9 mouse cellular contexts compared by ENCODE assay signal in the genomic region with DNA sequence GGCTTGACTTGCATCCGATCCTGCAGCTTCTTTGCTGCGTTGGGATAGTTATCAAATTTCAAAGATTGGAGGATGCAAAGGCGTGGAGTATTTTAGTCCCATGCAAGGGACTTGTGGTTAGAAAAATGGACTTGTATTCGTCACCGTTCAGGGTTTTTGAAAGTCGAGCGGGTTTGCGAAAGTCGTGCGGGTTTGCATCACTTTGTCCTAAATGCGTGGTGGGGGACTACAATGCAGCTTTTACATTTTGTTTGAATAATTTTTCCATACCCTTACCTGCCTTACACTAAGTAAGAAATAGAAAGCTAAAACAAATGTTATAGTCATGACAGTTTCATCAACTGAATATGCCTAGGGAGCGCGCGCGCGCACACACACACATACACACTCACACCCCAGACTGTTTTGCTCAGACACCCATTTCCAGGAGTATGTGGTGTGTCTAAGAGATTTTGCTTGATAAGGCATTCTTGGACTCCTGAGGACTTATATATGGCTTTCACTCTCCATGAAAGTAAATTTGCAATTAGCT. TPM values are rescaled to one million over a fixed set of nuclear protein-coding genes. Genes with fewer than 3 reads are reported as not detected.
A peak's percentile ranks its signal among the peaks of the same experiment; 100 is the strongest.
DNase-seq lines count a peak whose midpoint lies in the region; ATAC-seq and TF ChIP-seq lines count a peak whose summit lies in the region.
"Had no signal": no experiment of that assay in that cellular context is flagged by ENCODE, and none has a peak within 500 bp of the region (broad histone marks: within the 10 kb centered on the region; RNA-seq: fewer than 3 reads in every experiment).

No protein-coding gene starts in this region.

- no peaks in the 10 kb centered on the region for H3K79me2 ChIP-seq in heart, adult 2 months (replicated peaks; ENCODE audit: control insufficient read depth, insufficient read depth, low read length)

- peak; percentile 13 for ATAC-seq in forebrain, embryonic 12.5 days (ENCODE audit: low FRiP score)
- ATAC-seq in liver, embryonic 11.5 days (replicated peaks; ENCODE audit: low FRiP score): peak; percentile 46

- TF ChIP-seq CTCF in heart, adult 2 months (IDR thresholded peaks at IDR 0.05): no peak
- no peak for TF ChIP-seq CTCF in bone marrow, adult 2 months (IDR thresholded peaks at IDR 0.05; ENCODE audit: control insufficient read depth, insufficient read depth, low read length)
- 0 out of 2 replicates have a peak, but pooled peaks have one; percentile 7 for TF ChIP-seq CTCF in small intestine, adult 2 months (IDR thresholded peaks at IDR 0.05; ENCODE audit: extremely low read depth, insufficient read length, insufficient replicate concordance, low read depth, low read length)

- intact Hi-C loops in heart, adult 2 months (cut with DNase I): loop anchor here (2.0 kb wide), 1 partner anchor 33 kb away; no protein-coding TSS in a partner anchor
- intact Hi-C loops in heart, postnatal 14 days (cut with DNase I): loop anchor here (5.0 kb wide), 1 partner anchor 35 kb away; the partner anchor contains the start of gene Gnpda2

- 10% methylated on average over 16 of the region's 16 CpGs for WGBS in heart, adult 2 months
- 4% methylated on average over 16 of the region's 16 CpGs for WGBS in bone marrow, adult 2 months
- 13% methylated on average over 16 of the region's 16 CpGs for WGBS in forebrain, embryonic 12.5 days
- 12% methylated on average over 16 of the region's 16 CpGs for WGBS in liver, embryonic 11.5 days
- 5% methylated on average over 16 of the region's 16 CpGs for WGBS in small intestine, adult 2 months

- no peak for TF ChIP-seq EP300 in heart, adult 2 months (IDR thresholded peaks at IDR 0.05; ENCODE audit: insufficient read depth, low read depth, low read length)

- peak overlapping the region; percentile 94 for H3K27ac ChIP-seq in heart, adult 2 months
- H3K27ac ChIP-seq in bone marrow, adult 2 months (ENCODE audit: control insufficient read depth, insufficient read depth, low read depth, low read length, poor library complexity): no peak overlapping the region; the same call in 1 of the 2 replicates
- peak overlapping the region; percentile 82 for H3K27ac ChIP-seq in forebrain, embryonic 12.5 days
- H3K27ac ChIP-seq in liver, embryonic 11.5 days (ENCODE audit: low read depth, low read length): peak overlapping the region; percentile 58; the same call in 1 of the 2 replicates
- H3K27ac ChIP-seq in small intestine, adult 2 months (ENCODE audit: insufficient read depth, low read depth, low read length): no peak overlapping the region

- no peak for DNase-seq in heart, adult 2 months
- DNase-seq in heart, postnatal 14 days: no peak
- DNase-seq in 3T3-L1 (ENCODE audit: low read depth, low spot score): peak; percentile 54
- DNase-seq in liver, embryonic 11.5 days (ENCODE audit: low spot score): peak; percentile 54
- no peak for DNase-seq in spleen, adult 12 weeks (ENCODE audit: low spot score)

- H3K36me3 ChIP-seq in heart, adult 2 months (ENCODE audit: control insufficient read depth, insufficient read depth, low read length): peaks cover 7% of the 10 kb centered on the region
- H3K36me3 ChIP-seq in forebrain, embryonic 12.5 days (replicated peaks): peaks cover 8% of the 10 kb centered on the region
- 0 out of 2 replicates have a peak, but pooled peaks cover 2% of the 10 kb centered on the region for H3K36me3 ChIP-seq in liver, embryonic 11.5 days (ENCODE audit: control insufficient read depth, insufficient read depth, low read length)
- H3K36me3 ChIP-seq in small intestine, adult 2 months (ENCODE audit: control insufficient read depth, insufficient read depth, low read length): peaks cover 11% of the 10 kb centered on the region

- H3K9me3 ChIP-seq in forebrain, embryonic 12.5 days: no peaks in the 10 kb centered on the region
- H3K9me3 ChIP-seq in liver, embryonic 11.5 days (ENCODE audit: control insufficient read depth, low read length): no peaks in the 10 kb centered on the region

- H3K27me3 ChIP-seq in heart, adult 2 months (ENCODE audit: control insufficient read depth, insufficient read depth, low read length): no peaks in the 10 kb centered on the region
- H3K27me3 ChIP-seq in forebrain, embryonic 12.5 days: no peaks in the 10 kb centered on the region
- H3K27me3 ChIP-seq in liver, embryonic 11.5 days (replicated peaks; ENCODE audit: control insufficient read depth, insufficient read depth, low read length): no peaks in the 10 kb centered on the region
- H3K27me3 ChIP-seq in small intestine, adult 2 months (ENCODE audit: control insufficient read depth, insufficient read depth, low read length): no peaks in the 10 kb centered on the region

- no peak for TF ChIP-seq POLR2A in heart, adult 2 months (IDR thresholded peaks at IDR 0.05; ENCODE audit: insufficient read depth, low read depth, low read length)
- TF ChIP-seq POLR2A in bone marrow, adult 2 months (IDR thresholded peaks at IDR 0.05; ENCODE audit: borderline replicate concordance, control insufficient read depth, low read depth, low read length): no peak
- no peak for TF ChIP-seq POLR2A in small intestine, adult 2 months (IDR thresholded peaks at IDR 0.05; ENCODE audit: low read depth, low read length)

- peak overlapping the region; percentile 60 for H3K4me2 ChIP-seq in forebrain, embryonic 12.5 days
- peak overlapping the region; percentile 63 for H3K4me2 ChIP-seq in liver, embryonic 11.5 days

- H3K4me3 ChIP-seq in heart, adult 2 months: peak overlapping the region; percentile 93
- H3K4me3 ChIP-seq in bone marrow, adult 2 months (replicated peaks; ENCODE audit: control insufficient read depth, low read depth, low read length): peak overlapping the region; percentile 98
- H3K4me3 ChIP-seq in forebrain, embryonic 12.5 days (replicated peaks): peak overlapping the region; percentile 91
- peak overlapping the region; percentile 90 for H3K4me3 ChIP-seq in liver, embryonic 11.5 days (ENCODE audit: low read depth, low read length)
- peak overlapping the region; percentile 93 for H3K4me3 ChIP-seq in small intestine, adult 2 months (ENCODE audit: low read depth, low read length)

- peak overlapping the region; percentile 94 for H3K9ac ChIP-seq in heart, adult 2 months (ENCODE audit: low read depth, low read length)
- H3K9ac ChIP-seq in forebrain, embryonic 12.5 days: peak overlapping the region; percentile 87
- peak overlapping the region; percentile 96 for H3K9ac ChIP-seq in liver, embryonic 11.5 days (ENCODE audit: low read depth, low read length)

- H3K4me1 ChIP-seq in heart, adult 2 months (ENCODE audit: control insufficient read depth, insufficient read depth, low read length): no peaks in the 10 kb centered on the region; the same call in none of the 2 replicates
- H3K4me1 ChIP-seq in bone marrow, adult 2 months (ENCODE audit: control insufficient read depth, insufficient read depth, low read length): no peaks in the 10 kb centered on the region; the same call in 1 of the 2 replicates
- H3K4me1 ChIP-seq in forebrain, embryonic 12.5 days: 0 out of 2 replicates have a peak, but pooled peaks cover 3% of the 10 kb centered on the region
- H3K4me1 ChIP-seq in liver, embryonic 11.5 days (replicated peaks; ENCODE audit: control insufficient read depth, insufficient read depth, low read length): no peaks in the 10 kb centered on the region
- no peaks in the 10 kb centered on the region; the same call in 1 of the 2 replicates for H3K4me1 ChIP-seq in small intestine, adult 2 months (ENCODE audit: control insufficient read depth, insufficient read depth, insufficient read length, low read length)

RNA-seq across cellular contexts. Expression of gene Guf1, which starts 0.7 kb away (rescaled TPM):
- 10 to 100 TPM; 27.5 to 30.8 TPM for total RNA-seq in heart, adult 2 months (2021)
- polyA plus RNA-seq in heart, adult 2 months (2012; rRNA removed): 4.6 and 11.9 TPM in 2 replicates
- total RNA-seq in heart, postnatal 14 days (2021): 10 to 100 TPM; 27.7 to 30.5 TPM
- polyA plus RNA-seq in bone marrow, adult 2 months (2011; ENCODE audit: insufficient read depth, insufficient read length, low replicate concordance, missing spikeins): 10.4 and 13.1 TPM in 2 replicates
- polyA plus RNA-seq in forebrain, embryonic 12.5 days (2016; fragmentation: Nextera tagmentation; extraction: Ambion mirVana): 53.6 and 58.7 TPM in 2 replicates
- polyA plus RNA-seq in liver, embryonic 11.5 days (2014; fragmentation: Nextera tagmentation; extraction: Ambion mirVana): 39.8 and 41.7 TPM in 2 replicates
- 1.2 and 2.9 TPM in 2 replicates for polyA plus RNA-seq in small intestine, adult 2 months (2012; rRNA removed)

RNA-seq across cellular contexts. Expression of gene Yipf7, which starts 15.0 kb away (rescaled TPM):
- total RNA-seq in heart, adult 2 months (2021): 100 to 1,000 TPM; 164 to 193 TPM
- 211 and 385 TPM in 2 replicates for polyA plus RNA-seq in heart, adult 2 months (2012; rRNA removed)
- 100 to 1,000 TPM; 126 to 146 TPM for total RNA-seq in heart, postnatal 14 days (2021)
- 4.0 TPM in 1 of 2 replicates, not detected in the other for polyA plus RNA-seq in bone marrow, adult 2 months (2011; ENCODE audit: insufficient read depth, insufficient read length, low replicate concordance, missing spikeins)
- polyA plus RNA-seq in forebrain, embryonic 12.5 days (2016; fragmentation: Nextera tagmentation; extraction: Ambion mirVana): not detected in 2 replicates
- polyA plus RNA-seq in liver, embryonic 11.5 days (2014; fragmentation: Nextera tagmentation; extraction: Ambion mirVana): not detected in 2 replicates
- not detected in 2 replicates for polyA plus RNA-seq in small intestine, adult 2 months (2012; rRNA removed)
- total RNA-seq: adrenal gland, postnatal 36 days had no signal

RNA-seq across cellular contexts. Expression of gene Gnpda2, which starts 34.7 kb away (rescaled TPM):
- total RNA-seq in heart, adult 2 months (2021): 10 to 100 TPM in 1 of 2 experiments, 1 to 10 TPM in 1; 9.4 to 11.1 TPM
- 11.4 and 12.4 TPM in 2 replicates for polyA plus RNA-seq in heart, adult 2 months (2012; rRNA removed)
- total RNA-seq in heart, postnatal 14 days (2021): 10 to 100 TPM; 12.3 to 15.0 TPM
- polyA plus RNA-seq in bone marrow, adult 2 months (2011; ENCODE audit: insufficient read depth, insufficient read length, low replicate concordance, missing spikeins): 0.97 and 11.3 TPM in 2 replicates
- polyA plus RNA-seq in forebrain, embryonic 12.5 days (2016; fragmentation: Nextera tagmentation; extraction: Ambion mirVana): 31.0 and 31.3 TPM in 2 replicates
- polyA plus RNA-seq in liver, embryonic 11.5 days (2014; fragmentation: Nextera tagmentation; extraction: Ambion mirVana): 16.0 and 16.7 TPM in 2 replicates
- polyA plus RNA-seq in small intestine, adult 2 months (2012; rRNA removed): 0.57 and 4.8 TPM in 2 replicates

Comparison
In these comparisons a context has a peak if more than half of its experiments do, and no peak if none do; other contexts are left out.
1. DNase-seq: peak in 3T3-L1 (single experiment) and liver, embryonic 11.5 days (single experiment); none in heart, adult 2 months (0 of 2), heart, postnatal 14 days (0 of 2) and spleen, adult 12 weeks (single experiment).
2. H3K27ac ChIP-seq: peak in heart, adult 2 months (single experiment), forebrain, embryonic 12.5 days (single experiment) and liver, embryonic 11.5 days (single experiment); none in bone marrow, adult 2 months (single experiment) and small intestine, adult 2 months (single experiment).
3. RNA of gene Yipf7, which starts 15.0 kb away (polyA plus RNA-seq): 211 to 385 TPM in heart, adult 2 months; 4.0 TPM in bone marrow, adult 2 months, not detected in liver, embryonic 11.5 days, not detected in forebrain, embryonic 12.5 days and not detected in small intestine, adult 2 months; every median in the first group is over 10 times any median in the second.
4. Peak in every context shown above with its lines, with median percentiles within 50 percentile points of each other: H3K4me3 ChIP-seq and H3K9ac ChIP-seq.